Mouse (Mus musculus) hindbrain, embryonic 16.5 days (tissue): ENCODE data around the gene Rbm47. TPM values are rescaled to one million over a fixed set of nuclear protein-coding genes. Genes with fewer than 3 reads are reported as not detected.
"Not testable (repeated sequence)": the region's sequence is repeated elsewhere in the genome, so short reads cannot be mapped to it uniquely, and the experiment has no call there.

Experiments
- ATAC-seq: fragments of 200-750 bp; cut with Nextera tagmentation; 2 replicates; pipeline ENCODE4 v1.8.0; 2017; ENCODE audit warnings: moderate TSS enrichment, moderate library complexity
- H3K27ac ChIP-seq: fragments of 300-500 bp; sonication (generic); 2 replicates; pipeline ENCODE4 v1.5.1; 2014; ENCODE audit warnings: low read depth, mild to moderate bottlenecking, control low read depth, low read length, moderate library complexity
- H3K27me3 ChIP-seq: fragments of 300-500 bp; sonication (generic); replicated peaks from 2 replicates; pipeline ENCODE4 v1.6.1; 2014; ENCODE audit warnings: low read length; ENCODE audit not compliant: control insufficient read depth, insufficient read depth
- H3K36me3 ChIP-seq: fragments of 300-500 bp; sonication (generic); 2 replicates; pipeline ENCODE4 v1.6.1; 2014; ENCODE audit warnings: mild to moderate bottlenecking, low read length, moderate library complexity, mixed read lengths; ENCODE audit not compliant: control insufficient read depth, insufficient read depth
- H3K4me1 ChIP-seq: fragments of 300-500 bp; sonication (generic); 2 replicates; pipeline ENCODE4 v1.6.1; 2014; ENCODE audit warnings: low read depth, low read length; ENCODE audit not compliant: control insufficient read depth, insufficient read depth
- H3K4me2 ChIP-seq: fragments of 300-500 bp; sonication (generic); 2 replicates; pipeline ENCODE4 v1.6.1; 2014; ENCODE audit warnings: mild to moderate bottlenecking, low read length, control low read depth, moderate library complexity
- H3K4me3 ChIP-seq: fragments of 300-500 bp; sonication (generic); 2 replicates; pipeline ENCODE4 v1.5.1; 2014; ENCODE audit warnings: mild to moderate bottlenecking, low read length, control low read depth, moderate library complexity
- H3K9ac ChIP-seq: fragments of 300-500 bp; sonication (generic); 2 replicates; pipeline ENCODE4 v1.6.1; 2014; ENCODE audit warnings: low read depth, mild to moderate bottlenecking, control low read depth, low read length, moderate library complexity
- H3K9me3 ChIP-seq: fragments of 300-500 bp; sonication (generic); 2 replicates; pipeline ENCODE4 v1.6.1; 2014; ENCODE audit warnings: mild to moderate bottlenecking, low read length, moderate library complexity; ENCODE audit not compliant: control insufficient read depth
- WGBS: fragments of 180-500 bp; shearing (Covaris S2); extraction: QIAGEN DNeasy Blood & Tissue Kit; methylation state at CpG from one replicate; pipeline ENCODE4 v1.1.7; 2014; 5-methylcytosine and 5-hydroxymethylcytosine counted together
- polyA plus RNA-seq: library from polyadenylated mRNA; unstranded; fragments of >200 nt; fragmentation: Nextera tagmentation; extraction: Ambion mirVana; gene quantifications from 2 replicates; pipeline ENCODE4 v1.2.1, GENCODE M21; 2015

Gene Rbm47
- polyA plus RNA-seq, 1 experiment from 2014 or later = 6.7 TPM

DNA sequence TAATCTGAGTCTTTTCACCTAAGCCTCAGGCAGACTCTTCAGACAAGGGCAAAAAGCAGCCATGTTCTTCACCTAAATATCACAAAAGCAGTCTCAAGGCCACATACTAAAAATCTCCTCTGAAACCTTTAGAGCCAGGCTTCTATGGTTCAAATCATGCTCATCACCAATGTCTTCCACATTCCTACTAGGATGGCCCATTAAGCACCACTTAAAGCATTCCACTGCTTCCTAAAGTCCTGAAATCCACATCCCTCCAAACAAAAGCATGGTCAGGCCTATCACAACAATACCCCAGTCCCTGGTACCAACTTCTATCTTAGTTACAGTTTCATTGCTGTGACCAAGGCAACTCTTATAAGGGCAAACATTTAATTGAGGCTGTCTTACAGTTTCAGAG is 175.1 kb downstream of the Rbm47 start:
- H3K4me1 ChIP-seq = no peaks in the 10 kb centered on the region
- no peak overlapping the region for H3K4me2 ChIP-seq
- H3K9ac ChIP-seq = no peak overlapping the region
- H3K9me3 ChIP-seq = no peaks in the 10 kb centered on the region
- H3K27ac ChIP-seq = no peak overlapping the region
- H3K36me3 ChIP-seq = no peaks in the 10 kb centered on the region
- ATAC-seq = no peak
- no peak overlapping the region for H3K4me3 ChIP-seq
- H3K27me3 ChIP-seq = no peaks in the 10 kb centered on the region

DNA sequence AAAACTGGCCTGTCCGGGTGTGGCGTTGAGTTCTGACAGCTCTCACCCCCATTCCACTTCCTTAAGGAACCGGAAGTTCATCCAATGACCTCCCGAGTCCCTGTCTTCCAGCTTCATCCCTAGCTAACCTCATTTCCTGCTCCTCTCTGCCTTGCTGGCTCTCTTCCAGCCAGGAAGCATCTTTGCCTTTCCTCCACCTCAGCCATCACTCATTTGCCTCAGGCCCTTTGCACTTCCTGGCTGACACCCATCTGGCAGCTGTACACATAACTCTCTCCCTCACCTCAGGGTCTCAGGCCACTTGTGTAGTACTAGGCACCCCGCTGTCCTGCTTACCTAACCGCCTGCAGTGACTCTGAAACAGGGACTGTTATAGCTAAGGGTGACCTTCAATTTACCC is 178.3 kb downstream of the Rbm47 start:
- ATAC-seq = no peak
- Histone ChIP-seq H3K27me3 (no peaks in the 10 kb centered on the region), H3K4me2 (no peak overlapping the region), H3K36me3 (no peaks in the 10 kb centered on the region), H3K4me3 (no peak overlapping the region), H3K9me3 (no peaks in the 10 kb centered on the region), H3K4me1 (no peaks in the 10 kb centered on the region), H3K27ac (no peak overlapping the region), H3K9ac (no peak overlapping the region)
- 78% methylated on average over 6 of the region's 6 CpGs for WGBS

DNA sequence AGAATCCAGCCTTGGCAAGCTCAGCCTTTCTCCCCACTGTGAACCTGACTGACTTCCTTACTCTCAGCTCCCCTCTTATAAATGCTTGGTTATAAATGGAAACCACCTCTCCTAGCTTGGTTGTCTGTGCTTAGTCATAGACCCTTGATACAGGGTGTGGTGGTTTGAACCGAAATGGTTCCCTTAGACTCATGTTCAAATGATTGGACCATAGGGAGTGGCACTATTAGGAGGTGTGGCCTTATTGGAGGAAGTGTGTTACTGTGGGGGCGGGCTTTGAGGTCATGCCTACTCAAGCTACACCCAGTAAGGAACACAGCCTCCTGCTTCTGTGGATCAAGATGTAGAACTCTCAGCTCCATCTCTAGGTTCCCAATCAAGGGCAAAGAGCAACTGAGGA is 181.7 kb downstream of the Rbm47 start:
- Histone ChIP-seq H3K4me3 (no peak overlapping the region), H3K4me1 (no peaks in the 10 kb centered on the region), H3K36me3 (no peaks in the 10 kb centered on the region), H3K27ac (no peak overlapping the region), H3K9me3 (no peaks in the 10 kb centered on the region), H3K27me3 (no peaks in the 10 kb centered on the region), H3K9ac (no peak overlapping the region), H3K4me2 (no peak overlapping the region)
- ATAC-seq = no peak
- WGBS = 89% methylated on average over 2 of the region's 2 CpGs

DNA sequence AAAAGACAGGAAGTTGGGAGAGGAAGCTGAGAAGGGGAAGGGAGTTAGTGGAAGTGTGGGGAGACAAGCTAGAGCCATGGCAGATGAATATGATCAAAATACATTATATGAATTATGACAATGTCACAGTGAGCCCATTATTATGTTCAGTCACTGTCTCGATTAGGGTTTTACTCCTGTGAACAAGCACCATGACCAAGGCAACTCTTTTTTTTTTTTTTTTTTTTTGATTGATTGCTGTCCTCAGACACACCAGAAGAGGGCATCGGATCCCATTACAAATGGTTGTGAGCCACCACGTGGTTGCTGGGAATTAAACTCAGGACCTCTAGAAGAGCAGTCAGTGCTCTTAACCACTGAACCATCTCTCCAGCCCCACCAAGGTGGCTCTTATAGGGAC is 185.9 kb downstream of the Rbm47 start:
- ATAC-seq, H3K9me3 ChIP-seq: not testable (repeated sequence)
- WGBS = 73% methylated on average over 3 of the region's 3 CpGs

DNA sequence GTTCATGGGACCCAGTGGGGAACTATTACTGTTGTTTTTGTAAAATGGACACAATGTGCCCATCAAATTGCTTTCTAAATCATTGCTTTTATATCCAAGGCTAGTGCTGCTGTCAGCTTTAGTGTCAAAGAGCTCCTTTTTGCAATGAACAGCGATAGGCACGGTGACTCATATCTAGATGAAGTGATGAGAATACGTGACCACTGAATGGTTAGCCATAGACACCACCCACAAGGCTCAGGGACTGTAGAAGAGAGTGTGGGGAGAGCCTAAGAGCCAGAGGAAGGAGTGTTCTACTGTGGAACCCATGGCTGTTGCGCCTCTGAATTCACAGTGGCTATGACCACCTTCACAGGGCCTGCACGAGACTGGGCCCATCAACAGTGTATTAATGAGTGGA is 186.5 kb downstream of the Rbm47 start:
- WGBS = 88% methylated on average over 5 of the region's 5 CpGs
- ATAC-seq = no peak
- H3K9ac ChIP-seq = no peak overlapping the region

More for the DNA sequence above, 185.9 kb downstream of the Rbm47 start:
- not testable (repeated sequence) for H3K27ac ChIP-seq, H3K36me3 ChIP-seq, H3K9ac ChIP-seq, H3K27me3 ChIP-seq, H3K4me2 ChIP-seq, H3K4me1 ChIP-seq, H3K4me3 ChIP-seq

DNA sequence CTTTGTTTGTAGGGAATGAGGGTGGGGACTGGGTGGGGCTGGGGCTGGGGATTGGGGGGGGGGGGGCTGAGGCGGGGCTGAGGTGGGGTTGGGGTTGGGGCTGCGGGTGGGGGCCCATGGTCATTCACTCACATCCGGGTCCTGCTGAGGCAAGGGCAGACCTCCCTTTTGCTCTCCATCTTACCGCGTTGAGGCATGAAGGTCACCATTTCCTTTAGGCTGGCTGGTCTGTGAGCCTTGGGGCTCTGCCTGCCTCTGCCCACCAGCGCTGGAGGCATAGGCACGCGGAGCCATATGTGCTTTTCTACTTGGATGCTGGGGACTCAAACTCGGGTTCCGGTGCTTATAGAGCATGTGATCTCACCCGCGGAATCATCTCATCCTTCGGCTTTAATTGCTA is 197.2 kb downstream of the Rbm47 start:
- Histone ChIP-seq H3K27ac (no peak overlapping the region), H3K4me3 (no peak overlapping the region), H3K4me2 (no peak overlapping the region), H3K36me3 (no peaks in the 10 kb centered on the region), H3K9me3 (no peaks in the 10 kb centered on the region), H3K4me1 (no peaks in the 10 kb centered on the region), H3K27me3 (no peaks in the 10 kb centered on the region), H3K9ac (no peak overlapping the region)
- WGBS = 88% methylated on average over 12 of the region's 13 CpGs
- no peak for ATAC-seq

More for the DNA sequence above, 186.5 kb downstream of the Rbm47 start:
- no peaks in the 10 kb centered on the region for H3K36me3 ChIP-seq
- H3K27me3 ChIP-seq = no peaks in the 10 kb centered on the region
- H3K27ac ChIP-seq = no peak overlapping the region
- no peaks in the 10 kb centered on the region for H3K9me3 ChIP-seq
- no peak overlapping the region for H3K4me3 ChIP-seq
- no peaks in the 10 kb centered on the region for H3K4me1 ChIP-seq
- no peak overlapping the region for H3K4me2 ChIP-seq

DNA sequence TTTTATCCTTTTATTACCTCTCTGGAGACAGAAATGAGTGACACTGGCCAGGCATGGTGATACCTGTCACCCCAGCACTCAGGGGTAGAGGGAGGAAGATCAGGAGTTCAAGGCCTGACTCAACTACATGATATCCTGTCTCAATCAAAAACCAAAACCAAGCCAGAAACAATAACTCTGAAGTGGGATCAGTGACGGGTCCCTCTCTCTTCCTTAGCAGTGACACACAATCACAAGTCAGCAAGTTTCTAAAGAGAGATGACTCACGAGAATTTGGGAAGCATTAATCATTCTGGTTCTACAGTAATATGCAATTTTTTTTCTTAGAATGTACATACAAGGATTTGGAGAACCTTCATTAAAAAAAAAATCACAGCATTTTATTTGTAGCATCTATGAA is 199.7 kb downstream of the Rbm47 start:
- Histone ChIP-seq H3K36me3 (no peaks in the 10 kb centered on the region), H3K27ac (no peak overlapping the region), H3K4me1 (no peaks in the 10 kb centered on the region), H3K9me3 (no peaks in the 10 kb centered on the region), H3K4me3 (no peak overlapping the region), H3K4me2 (no peak overlapping the region), H3K9ac (no peak overlapping the region), H3K27me3 (no peaks in the 10 kb centered on the region)
- ATAC-seq = no peak
- WGBS = 76% methylated on average over 2 of the region's 2 CpGs

DNA sequence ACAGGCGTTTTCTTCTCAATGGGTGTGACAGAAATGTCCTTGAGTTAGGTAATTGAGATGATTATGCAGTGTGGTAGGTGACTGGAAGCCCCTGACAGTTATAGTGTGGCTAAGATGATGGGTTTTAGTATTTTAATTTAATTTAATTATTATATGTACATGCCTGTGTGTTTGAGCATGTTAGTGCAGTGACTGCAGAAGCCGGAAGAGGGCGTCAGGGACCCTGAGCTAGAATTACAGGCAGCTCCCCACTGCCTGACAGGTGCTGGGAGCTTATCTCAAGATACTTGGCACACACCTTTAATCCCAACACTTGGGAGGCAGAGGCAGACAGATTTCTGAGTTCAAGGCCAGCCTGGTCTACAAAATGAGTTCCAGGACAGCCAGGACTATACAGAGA is 204.9 kb downstream of the Rbm47 start:
- ATAC-seq = no peak
- 96% methylated on average over 3 of the region's 3 CpGs for WGBS
- H3K27me3 ChIP-seq = no peaks in the 10 kb centered on the region

DNA sequence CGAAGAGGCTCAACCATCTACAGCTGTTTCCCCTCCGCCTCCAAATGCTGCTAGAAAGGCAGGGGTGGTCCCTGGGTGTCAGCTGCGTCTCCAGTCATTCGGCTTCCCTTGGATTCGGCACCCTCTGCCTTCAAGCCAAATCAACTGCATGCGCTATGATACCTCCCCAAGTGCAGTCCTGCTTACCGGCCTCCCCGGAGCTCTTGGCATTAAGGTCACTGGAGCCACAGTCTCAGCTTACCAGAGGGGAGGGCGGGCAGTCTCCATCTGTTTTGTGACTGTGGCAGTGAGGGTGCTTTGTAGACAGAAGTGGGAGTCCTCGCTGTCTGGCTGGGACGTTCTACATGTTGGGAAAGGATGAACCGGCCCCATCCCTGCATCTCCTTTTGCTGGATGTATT is 205.8 kb downstream of the Rbm47 start:
- no peak overlapping the region for H3K4me2 ChIP-seq
- H3K36me3 ChIP-seq = no peaks in the 10 kb centered on the region
- 62% methylated on average over 12 of the region's 12 CpGs for WGBS
- no peak for ATAC-seq
- no peaks in the 10 kb centered on the region for H3K4me1 ChIP-seq
- no peak overlapping the region for H3K4me3 ChIP-seq
- no peak overlapping the region for H3K27ac ChIP-seq
- H3K27me3 ChIP-seq = no peaks in the 10 kb centered on the region
- no peak overlapping the region for H3K9ac ChIP-seq
- no peaks in the 10 kb centered on the region for H3K9me3 ChIP-seq

More for the DNA sequence above, 204.9 kb downstream of the Rbm47 start:
- Histone ChIP-seq H3K27ac (no peak overlapping the region), H3K9me3 (no peaks in the 10 kb centered on the region), H3K9ac (no peak overlapping the region), H3K36me3 (no peaks in the 10 kb centered on the region), H3K4me2 (no peak overlapping the region), H3K4me3 (no peak overlapping the region), H3K4me1 (no peaks in the 10 kb centered on the region)
